Mouse (Mus musculus) heart, embryonic 16.5 days (tissue): ENCODE measurements around the gene Mfsd8. TPM values are rescaled to one million over a fixed set of nuclear protein-coding genes. Genes with fewer than 3 reads are reported as not detected.
A peak's percentile ranks its signal among the peaks of the same experiment; 100 is the strongest.

Source experiments
- ATAC-seq: fragments of 200-750 bp; cut with Nextera tagmentation; replicated peaks from 2 replicates; pipeline ENCODE4 v1.8.0; 2017; ENCODE audit warnings: moderate number of reproducible peaks; ENCODE audit not compliant: insufficient read depth, low FRiP score; ENCODE audit errors: extremely low read depth
- H3K27ac ChIP-seq: fragments of 300-500 bp; sonication (generic); 2 replicates; pipeline ENCODE4 v1.5.1; 2014; ENCODE audit warnings: mild to moderate bottlenecking, low read length, control low read depth, moderate library complexity
- H3K27me3 ChIP-seq: fragments of 300-500 bp; sonication (generic); 2 replicates; pipeline ENCODE4 v1.6.1; 2014; ENCODE audit warnings: low read length, mixed read lengths; ENCODE audit not compliant: control insufficient read depth, insufficient read depth
- H3K36me3 ChIP-seq: fragments of 300-500 bp; sonication (generic); 2 replicates; pipeline ENCODE4 v1.6.1; 2014; ENCODE audit not compliant: control insufficient read depth, insufficient read depth
- H3K4me1 ChIP-seq: fragments of 300-500 bp; sonication (generic); 2 replicates; pipeline ENCODE4 v1.6.1; 2014; ENCODE audit warnings: low read length, mixed read lengths; ENCODE audit not compliant: control insufficient read depth, insufficient read depth
- H3K4me2 ChIP-seq: fragments of 300-500 bp; sonication (generic); 2 replicates; pipeline ENCODE4 v1.6.1; 2014; ENCODE audit warnings: low read depth, mild to moderate bottlenecking, control low read depth, low read length
- H3K4me3 ChIP-seq: fragments of 300-500 bp; sonication (generic); 2 replicates; pipeline ENCODE4 v1.5.1; 2014; ENCODE audit warnings: mild to moderate bottlenecking, control low read depth, low read length
- H3K9ac ChIP-seq: fragments of 300-500 bp; sonication (generic); 2 replicates; pipeline ENCODE4 v1.6.1; 2014; ENCODE audit warnings: low read length, control low read depth
- H3K9me3 ChIP-seq: fragments of 300-500 bp; sonication (generic); replicated peaks from 2 replicates; pipeline ENCODE4 v1.6.1; 2016; ENCODE audit warnings: low read length; ENCODE audit not compliant: control insufficient read depth
- WGBS: fragments of 180-500 bp; shearing (Covaris S2); extraction: QIAGEN DNeasy Blood & Tissue Kit; methylation state at CpG from one replicate; pipeline ENCODE4 v1.1.7; 2014; 5-methylcytosine and 5-hydroxymethylcytosine counted together
- polyA plus RNA-seq: library from polyadenylated mRNA; unstranded; fragments of >200 nt; fragmentation: Nextera tagmentation; extraction: Ambion mirVana; gene quantifications from 2 replicates; pipeline ENCODE4 v1.2.1, GENCODE M21; 2015

The Mfsd8 gene
- polyA plus RNA-seq, 1 experiment from 2014 or later = 8.6 TPM

DNA sequence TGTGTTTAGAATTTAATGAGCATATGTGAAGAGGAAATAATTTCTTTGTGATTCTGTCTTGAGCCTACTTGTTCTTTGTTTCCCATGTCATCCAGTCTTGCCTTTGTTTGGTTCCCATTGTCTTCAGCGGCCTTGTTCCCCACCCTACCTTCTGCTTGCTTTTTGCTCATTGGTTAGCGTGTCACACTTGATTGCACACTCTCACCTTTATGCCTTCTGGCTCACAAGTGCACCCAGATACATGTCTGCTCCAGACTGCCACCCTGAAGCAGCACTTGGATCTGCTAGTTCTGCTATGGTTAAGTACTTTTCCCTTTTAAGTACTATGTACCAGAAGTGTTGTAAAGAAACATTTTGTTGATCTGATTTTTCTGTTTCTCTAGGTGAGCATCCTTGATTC lies 36.8 kb downstream of the Mfsd8 start:
- Histone ChIP-seq H3K9ac (no peak overlapping the region), H3K4me2 (no peak overlapping the region), H3K4me1 (no peaks in the 10 kb centered on the region; the same call in 1 of the 2 replicates), H3K4me3 (no peak overlapping the region), H3K9me3 (no peaks in the 10 kb centered on the region), H3K27me3 (no peaks in the 10 kb centered on the region), H3K36me3 (peaks cover 50% of the 10 kb centered on the region), H3K27ac (no peak overlapping the region)
- WGBS = 88% methylated on average over 2 of the region's 2 CpGs
- no peak for ATAC-seq

DNA sequence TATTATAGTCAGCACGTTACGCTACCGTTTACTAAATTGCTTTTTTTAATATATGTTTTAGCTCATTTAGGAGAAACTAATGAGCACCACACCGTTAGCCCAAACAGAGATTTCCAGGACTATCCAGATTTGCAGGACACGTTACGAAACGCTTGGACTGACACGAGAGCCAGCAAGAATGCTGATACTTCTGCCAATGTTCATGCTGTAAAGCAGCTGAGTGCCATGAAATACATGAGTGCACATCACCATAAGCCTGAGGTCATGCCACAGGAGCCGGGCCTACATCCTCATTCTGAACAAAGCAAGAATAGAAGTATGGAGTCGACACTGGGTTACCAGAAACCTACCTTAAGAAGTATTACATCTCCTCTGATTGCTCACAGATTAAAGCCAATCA lies 38.0 kb downstream of the Mfsd8 start:
- H3K9me3 ChIP-seq = no peaks in the 10 kb centered on the region
- H3K4me3 ChIP-seq = no peak overlapping the region
- ATAC-seq = no peak
- H3K9ac ChIP-seq = no peak overlapping the region
- no peak overlapping the region for H3K4me2 ChIP-seq
- H3K36me3 ChIP-seq = peaks cover 45% of the 10 kb centered on the region
- no peaks in the 10 kb centered on the region; the same call in 1 of the 2 replicates for H3K4me1 ChIP-seq
- WGBS = 91% methylated on average over 10 of the region's 10 CpGs
- no peak overlapping the region for H3K27ac ChIP-seq
- H3K27me3 ChIP-seq = no peaks in the 10 kb centered on the region

DNA sequence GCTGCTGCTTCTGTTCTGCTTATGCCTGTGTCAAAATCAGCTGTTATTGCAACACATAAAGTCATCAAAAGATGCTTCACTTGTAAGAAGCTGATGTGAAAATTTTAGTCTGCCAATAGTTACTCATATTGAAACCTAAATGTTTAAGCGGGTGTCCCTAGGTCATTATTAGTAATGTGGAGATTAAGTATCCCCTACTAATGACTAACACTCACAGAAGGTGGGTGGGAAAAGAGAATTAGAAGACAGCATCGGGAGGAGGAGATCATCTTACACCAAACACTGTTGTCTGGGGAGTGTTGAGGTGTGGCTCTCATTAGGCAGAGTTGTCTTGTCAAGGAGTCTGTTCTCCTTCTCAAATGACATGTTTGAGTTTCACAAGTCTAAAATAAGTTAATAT lies 39.8 kb downstream of the Mfsd8 start:
- ATAC-seq = no peak
- Histone ChIP-seq H3K9ac (no peak overlapping the region), H3K36me3 (peaks cover 37% of the 10 kb centered on the region), H3K27ac (no peak overlapping the region), H3K9me3 (no peaks in the 10 kb centered on the region), H3K4me1 (no peaks in the 10 kb centered on the region; the same call in 1 of the 2 replicates), H3K27me3 (no peaks in the 10 kb centered on the region), H3K4me2 (no peak overlapping the region), H3K4me3 (no peak overlapping the region)
- 74% methylated on average over 2 of the region's 2 CpGs for WGBS

DNA sequence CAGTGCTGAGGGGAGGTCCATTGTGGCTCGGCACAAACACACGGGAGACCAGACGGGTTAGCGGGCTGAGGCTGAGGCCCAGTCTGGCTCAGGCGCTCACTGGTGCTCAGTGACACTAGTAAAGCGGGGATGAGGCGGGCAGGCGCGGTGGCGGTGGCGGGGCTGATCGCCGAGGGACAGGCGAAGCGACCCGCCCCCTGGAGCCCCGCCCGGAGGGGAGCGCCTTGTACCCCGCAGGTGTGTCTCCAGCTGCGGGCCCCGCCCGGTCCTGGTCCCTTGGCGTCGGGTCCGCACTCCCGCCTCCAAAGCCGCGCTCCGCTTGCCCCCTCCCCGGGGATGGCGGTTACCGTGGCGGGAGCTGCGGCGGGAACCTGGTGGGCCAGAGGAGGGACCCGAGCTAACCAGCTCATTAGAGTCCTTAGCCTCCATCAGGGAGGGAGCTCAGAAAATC lies 46.3 kb downstream of the Mfsd8 start:
- peak overlapping the region; percentile 93 for H3K9ac ChIP-seq
- 1% methylated on average over 27 of the region's 37 CpGs for WGBS
- H3K27ac ChIP-seq = peak overlapping the region; percentile 78
- H3K27me3 ChIP-seq = no peaks in the 10 kb centered on the region
- peak overlapping the region; percentile 84 for H3K4me2 ChIP-seq
- no peaks in the 10 kb centered on the region for H3K9me3 ChIP-seq
- H3K4me3 ChIP-seq = peak overlapping the region; percentile 94
- peaks cover 9% of the 10 kb centered on the region for H3K36me3 ChIP-seq
- ATAC-seq = peak; percentile 78
- peaks cover 13% of the 10 kb centered on the region; the same call in 1 of the 2 replicates for H3K4me1 ChIP-seq

DNA sequence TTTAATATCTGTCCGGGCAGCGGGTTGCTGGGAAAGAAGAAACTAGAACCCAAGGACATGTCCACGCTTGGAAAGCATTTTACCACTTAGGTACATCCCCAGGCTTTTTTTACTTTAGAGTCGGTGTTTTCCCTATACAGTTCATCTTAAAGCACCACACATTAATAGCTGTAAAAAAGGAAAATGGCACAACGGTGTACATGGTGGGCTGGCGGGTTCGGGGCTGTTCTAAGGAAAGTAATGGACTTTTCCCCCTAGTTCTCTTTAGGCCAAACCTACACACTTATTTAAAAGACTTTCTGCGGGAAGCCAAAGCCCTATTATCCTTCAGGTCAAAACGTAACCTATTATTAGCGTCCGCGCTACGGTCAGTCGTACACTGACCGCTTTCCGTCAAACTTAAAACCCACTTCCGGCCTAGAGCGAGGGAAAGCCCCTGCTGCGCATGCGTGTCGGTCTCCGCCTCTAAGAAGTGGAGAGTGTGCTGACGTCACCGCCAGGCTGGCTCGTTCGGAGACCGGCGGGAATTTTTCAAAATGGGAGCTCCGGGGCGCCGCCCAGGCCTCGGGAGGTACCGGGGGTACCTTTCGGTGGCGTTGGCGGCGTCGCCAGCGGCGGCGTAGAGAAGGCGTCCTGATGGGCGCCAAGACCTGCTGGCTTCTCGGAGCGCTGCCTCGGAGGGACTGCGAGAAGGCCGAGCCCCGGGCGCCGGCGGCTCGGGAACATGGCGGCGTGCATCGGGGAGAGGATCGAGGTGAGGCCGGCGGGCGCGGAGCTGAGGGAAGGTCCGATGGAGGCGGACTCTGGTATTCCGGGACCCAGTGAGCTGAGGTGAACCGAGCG lies 46.9 kb downstream of the Mfsd8 start, which contains the start of gene Plk4:
Gene Plk4, plus strand, starts transcription at position 490 of the 843 bp plus-strand sequence.
- Histone ChIP-seq H3K4me3 (peak within 1 kb of the TSS; percentile 94), H3K9me3 (no peaks in the 10 kb centered on the region), H3K4me2 (peak within 1 kb of the TSS; percentile 84), H3K27ac (peak within 1 kb of the TSS; percentile 88), H3K36me3 (0 out of 2 replicates have a peak, but pooled peaks cover 2% of the 10 kb centered on the region), H3K4me1 (peaks cover 13% of the 10 kb centered on the region; the same call in 1 of the 2 replicates), H3K9ac (peak within 1 kb of the TSS; percentile 93), H3K27me3 (no peaks in the 10 kb centered on the region)
- 2% methylated on average over 66 of the region's 66 CpGs for WGBS
- peak; percentile 99 for ATAC-seq

DNA sequence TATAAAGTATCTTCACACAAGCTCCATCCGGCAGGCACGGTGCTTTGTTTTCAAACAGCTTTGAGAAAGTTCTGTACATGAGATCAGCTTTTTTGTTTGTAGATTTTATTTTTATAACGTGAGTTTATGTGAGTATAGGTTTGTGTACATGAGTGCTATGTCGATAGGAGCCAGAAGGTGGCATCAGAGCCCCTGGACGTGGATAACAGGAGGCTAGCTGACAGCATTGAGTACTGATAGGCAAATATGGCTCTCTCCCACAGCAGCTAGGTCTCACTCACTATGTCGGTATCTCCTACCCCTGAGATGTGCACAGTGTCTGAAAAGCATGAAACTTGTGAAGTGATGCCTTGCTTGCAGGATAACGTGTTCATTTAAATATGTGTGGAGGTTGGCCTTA lies 48.2 kb downstream of the Mfsd8 start:
- Histone ChIP-seq H3K9ac (no peak overlapping the region), H3K36me3 (0 out of 2 replicates have a peak, but pooled peaks cover 2% of the 10 kb centered on the region), H3K27ac (no peak overlapping the region), H3K4me2 (no peak overlapping the region), H3K27me3 (no peaks in the 10 kb centered on the region), H3K4me1 (peaks cover 13% of the 10 kb centered on the region; the same call in 1 of the 2 replicates), H3K4me3 (no peak overlapping the region), H3K9me3 (no peaks in the 10 kb centered on the region)
- 38% methylated on average over 7 of the region's 7 CpGs for WGBS
- ATAC-seq = no peak

DNA sequence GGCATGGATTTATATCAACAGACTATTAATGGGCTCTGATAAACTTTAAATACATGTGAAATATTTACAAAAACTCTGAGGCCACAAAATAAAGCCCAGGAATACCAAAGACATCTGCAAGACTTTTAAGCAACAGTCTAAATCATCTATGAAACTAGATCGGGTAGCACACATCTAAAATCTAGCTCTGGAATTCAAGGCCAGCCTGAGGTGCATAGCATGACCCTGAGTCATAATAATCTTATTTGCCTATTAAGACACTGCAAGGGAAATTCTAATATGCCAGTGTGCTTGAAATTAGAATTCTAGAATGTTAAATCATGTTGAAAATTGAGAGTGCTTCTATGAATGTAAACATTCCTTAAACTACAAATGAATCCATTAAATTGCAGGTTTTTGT lies 48.6 kb downstream of the Mfsd8 start:
- Histone ChIP-seq H3K9ac (no peak overlapping the region), H3K4me2 (no peak overlapping the region), H3K27ac (no peak overlapping the region), H3K4me1 (peaks cover 13% of the 10 kb centered on the region; the same call in 1 of the 2 replicates), H3K27me3 (no peaks in the 10 kb centered on the region), H3K36me3 (0 out of 2 replicates have a peak, but pooled peaks cover 2% of the 10 kb centered on the region), H3K9me3 (no peaks in the 10 kb centered on the region), H3K4me3 (no peak overlapping the region)
- no peak for ATAC-seq
- 58% methylated on average over 1 of the region's 1 CpGs for WGBS

DNA sequence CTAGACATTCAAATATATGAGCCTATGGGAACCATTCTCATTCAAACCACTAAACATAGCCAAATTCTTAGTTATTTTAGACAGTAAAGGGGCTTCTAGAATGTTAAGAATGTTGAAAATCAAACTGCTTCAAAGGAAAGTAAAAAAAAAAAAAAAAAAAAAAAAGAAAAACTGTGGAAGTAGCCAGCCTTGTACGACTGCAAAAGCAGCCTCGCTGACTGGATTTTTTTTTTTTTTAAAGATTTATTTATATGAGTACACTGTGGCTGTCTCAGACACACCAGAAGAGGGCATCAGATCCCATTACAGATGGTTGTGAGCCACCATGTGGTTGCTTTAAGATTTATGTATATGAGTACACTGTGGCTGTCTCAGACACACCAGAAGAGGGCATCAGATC lies 52.9 kb downstream of the Mfsd8 start:
- Histone ChIP-seq H3K4me2 (no peak overlapping the region), H3K27ac (no peak overlapping the region), H3K9me3 (no peaks in the 10 kb centered on the region), H3K4me3 (no peak overlapping the region), H3K4me1 (no peaks in the 10 kb centered on the region), H3K9ac (no peak overlapping the region), H3K27me3 (no peaks in the 10 kb centered on the region), H3K36me3 (peaks cover 7% of the 10 kb centered on the region; the same call in 1 of the 2 replicates)
- no peak for ATAC-seq
- 74% methylated on average over 2 of the region's 2 CpGs for WGBS
